Mouse (Mus musculus): ENCODE measurements around the gene Tfip11. TPM values are rescaled to one million over a fixed set of nuclear protein-coding genes. Genes with fewer than 3 reads are reported as not detected.
"Not testable (repeated sequence)": the region's sequence is repeated elsewhere in the genome, so short reads cannot be mapped to it uniquely, and the experiment has no call there.

Tfip11 gene
- polyA plus RNA-seq, 1 experiment from 2014 or later = 19.6 TPM

DNA sequence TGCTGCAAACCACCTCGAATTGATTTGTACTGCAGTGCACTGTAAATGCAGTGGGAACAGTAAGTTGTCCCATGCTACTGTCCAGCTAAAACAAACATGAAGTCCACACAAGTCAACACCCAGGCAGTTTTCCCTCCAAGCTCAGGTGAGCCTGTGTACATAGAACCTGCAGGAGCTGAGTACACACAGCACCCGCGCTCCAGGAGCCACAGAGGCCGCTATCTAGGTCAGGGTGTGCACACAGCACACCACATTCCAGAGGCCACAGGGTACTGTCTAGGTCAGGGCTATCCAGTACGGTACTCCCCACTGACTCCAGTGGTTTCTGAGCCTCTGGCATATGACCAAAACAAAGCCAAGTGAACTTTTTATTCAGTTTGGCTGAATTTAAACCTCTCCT is 23.8 kb upstream of the Tfip11 start:
- no peak for ATAC-seq (ENCODE audit: low read depth)
- no peaks in the 10 kb centered on the region for H3K9me3 ChIP-seq (ENCODE audit: control insufficient read depth, low read length)
- no peak overlapping the region for H3K4me2 ChIP-seq (ENCODE audit: low read depth, low read length)
- H3K27me3 ChIP-seq (ENCODE audit: control insufficient read depth, insufficient read depth, low read length) = no peaks in the 10 kb centered on the region
- 88% methylated on average over 5 of the region's 5 CpGs for WGBS
- H3K9ac ChIP-seq (replicated peaks; ENCODE audit: low read depth, low read length) = no peak overlapping the region
- no peak overlapping the region for H3K4me3 ChIP-seq (ENCODE audit: low read depth, low read length)
- no peaks in the 10 kb centered on the region for H3K36me3 ChIP-seq (ENCODE audit: control insufficient read depth, insufficient read depth, low read length)
- H3K27ac ChIP-seq (ENCODE audit: low read depth, low read length) = no peak overlapping the region
- H3K4me1 ChIP-seq (ENCODE audit: control insufficient read depth, insufficient read depth, low read length) = no peaks in the 10 kb centered on the region

DNA sequence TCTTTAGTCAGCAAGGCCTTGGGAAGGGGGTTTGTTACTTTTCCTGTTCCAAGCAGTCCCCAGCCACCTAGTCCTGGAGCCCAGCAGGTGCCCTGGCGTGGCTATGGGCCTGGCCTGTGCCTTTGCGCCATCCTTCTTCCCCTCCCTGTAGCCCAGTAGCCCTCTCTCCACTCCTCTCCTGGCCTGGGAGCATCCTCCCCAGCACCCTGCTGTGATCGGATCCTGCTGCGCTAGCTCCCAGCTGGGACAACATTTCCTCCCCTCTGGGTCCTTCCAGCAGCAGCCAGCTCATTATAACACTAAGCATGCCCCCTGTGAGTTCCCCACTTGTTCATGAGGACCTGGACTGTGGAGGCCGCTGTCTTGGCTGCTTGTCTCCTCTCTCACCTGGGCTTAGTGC is 20.3 kb upstream of the Tfip11 start:
- no peaks in the 10 kb centered on the region for H3K27me3 ChIP-seq (ENCODE audit: control insufficient read depth, insufficient read depth, low read length)
- WGBS = 67% methylated on average over 5 of the region's 5 CpGs
- no peaks in the 10 kb centered on the region for H3K9me3 ChIP-seq (ENCODE audit: control insufficient read depth, low read length)
- H3K4me1 ChIP-seq (ENCODE audit: control insufficient read depth, insufficient read depth, low read length) = no peaks in the 10 kb centered on the region
- H3K9ac ChIP-seq (replicated peaks; ENCODE audit: low read depth, low read length) = no peak overlapping the region
- H3K4me3 ChIP-seq (ENCODE audit: low read depth, low read length) = no peak overlapping the region
- no peak for ATAC-seq (ENCODE audit: low read depth)
- no peak overlapping the region for H3K27ac ChIP-seq (ENCODE audit: low read depth, low read length)
- H3K4me2 ChIP-seq (ENCODE audit: low read depth, low read length) = no peak overlapping the region
- peaks cover 4% of the 10 kb centered on the region; the same call in 1 of the 2 replicates for H3K36me3 ChIP-seq (ENCODE audit: control insufficient read depth, insufficient read depth, low read length)

GRCm38 (mm10) chr5:112313222-112313885 is 12.8 kb upstream of the Tfip11 start:
- Histone ChIP-seq H3K27ac (ENCODE audit: low read depth, low read length) (no peak overlapping the region), H3K4me3 (ENCODE audit: low read depth, low read length) (no peak overlapping the region), H3K4me2 (ENCODE audit: low read depth, low read length) (no peak overlapping the region), H3K9ac (replicated peaks; ENCODE audit: low read depth, low read length) (no peak overlapping the region), H3K27me3 (ENCODE audit: control insufficient read depth, insufficient read depth, low read length) (no peaks in the 10 kb centered on the region), H3K9me3 (ENCODE audit: control insufficient read depth, low read length) (no peaks in the 10 kb centered on the region), H3K36me3 (ENCODE audit: control insufficient read depth, insufficient read depth, low read length) (peaks cover 9% of the 10 kb centered on the region), H3K4me1 (ENCODE audit: control insufficient read depth, insufficient read depth, low read length) (no peaks in the 10 kb centered on the region)
- WGBS = 63% methylated on average over 11 of the region's 11 CpGs
- ATAC-seq (ENCODE audit: low read depth) = no peak

- Histone ChIP-seq H3K4me2 (ENCODE audit: low read depth, low read length) (no peak overlapping the region), H3K9me3 (ENCODE audit: control insufficient read depth, low read length) (no peaks in the 10 kb centered on the region), H3K27ac (ENCODE audit: low read depth, low read length) (no peak overlapping the region), H3K36me3 (ENCODE audit: control insufficient read depth, insufficient read depth, low read length) (peaks cover 5% of the 10 kb centered on the region), H3K27me3 (ENCODE audit: control insufficient read depth, insufficient read depth, low read length) (no peaks in the 10 kb centered on the region), H3K4me1 (ENCODE audit: control insufficient read depth, insufficient read depth, low read length) (no peaks in the 10 kb centered on the region), H3K9ac (replicated peaks; ENCODE audit: low read depth, low read length) (no peak overlapping the region), H3K4me3 (ENCODE audit: low read depth, low read length) (no peak overlapping the region)
- ATAC-seq (ENCODE audit: low read depth) = no peak
- WGBS = 83% methylated on average over 5 of the region's 5 CpGs
These were observed 9.7 kb upstream of the Tfip11 start for GRCm38 (mm10) chr5:112316468-112316867.

- Histone ChIP-seq H3K4me3 (ENCODE audit: low read depth, low read length) (no peak overlapping the region), H3K4me1 (ENCODE audit: control insufficient read depth, insufficient read depth, low read length) (no peaks in the 10 kb centered on the region), H3K36me3 (ENCODE audit: control insufficient read depth, insufficient read depth, low read length) (peaks cover 5% of the 10 kb centered on the region), H3K27me3 (ENCODE audit: control insufficient read depth, insufficient read depth, low read length) (no peaks in the 10 kb centered on the region), H3K27ac (ENCODE audit: low read depth, low read length) (no peak overlapping the region), H3K9ac (replicated peaks; ENCODE audit: low read depth, low read length) (no peak overlapping the region), H3K9me3 (ENCODE audit: control insufficient read depth, low read length) (no peaks in the 10 kb centered on the region), H3K4me2 (ENCODE audit: low read depth, low read length) (no peak overlapping the region)
- ATAC-seq (ENCODE audit: low read depth) = no peak
- 71% methylated on average over 5 of the region's 5 CpGs for WGBS
These were observed 8.8 kb upstream of the Tfip11 start for GRCm38 (mm10) chr5:112317328-112317727.

- not testable (repeated sequence) for H3K4me2 ChIP-seq (ENCODE audit: low read depth, low read length); H3K4me1 ChIP-seq (ENCODE audit: control insufficient read depth, insufficient read depth, low read length); H3K9ac ChIP-seq (replicated peaks; ENCODE audit: low read depth, low read length); H3K9me3 ChIP-seq (ENCODE audit: control insufficient read depth, low read length); H3K27me3 ChIP-seq (ENCODE audit: control insufficient read depth, insufficient read depth, low read length); H3K36me3 ChIP-seq (ENCODE audit: control insufficient read depth, insufficient read depth, low read length); H3K27ac ChIP-seq (ENCODE audit: low read depth, low read length); H3K4me3 ChIP-seq (ENCODE audit: low read depth, low read length); ATAC-seq (ENCODE audit: low read depth)
- 60% methylated on average over 2 of the region's 2 CpGs for WGBS
These were observed 6.8 kb upstream of the Tfip11 start for GRCm38 (mm10) chr5:112319343-112319742.

- ATAC-seq (ENCODE audit: low read depth) = no peak
- Histone ChIP-seq H3K9me3 (ENCODE audit: control insufficient read depth, low read length) (no peaks in the 10 kb centered on the region), H3K36me3 (ENCODE audit: control insufficient read depth, insufficient read depth, low read length) (peaks cover 2% of the 10 kb centered on the region), H3K27me3 (ENCODE audit: control insufficient read depth, insufficient read depth, low read length) (no peaks in the 10 kb centered on the region), H3K27ac (ENCODE audit: low read depth, low read length) (no peak overlapping the region), H3K4me2 (ENCODE audit: low read depth, low read length) (no peak overlapping the region), H3K4me3 (ENCODE audit: low read depth, low read length) (no peak overlapping the region), H3K9ac (replicated peaks; ENCODE audit: low read depth, low read length) (no peak overlapping the region), H3K4me1 (ENCODE audit: control insufficient read depth, insufficient read depth, low read length) (peaks cover 5% of the 10 kb centered on the region; the same call in 1 of the 2 replicates)
- 83% methylated on average over 5 of the region's 5 CpGs for WGBS
These were observed 5.8 kb upstream of the Tfip11 start for GRCm38 (mm10) chr5:112320379-112320778.

DNA sequence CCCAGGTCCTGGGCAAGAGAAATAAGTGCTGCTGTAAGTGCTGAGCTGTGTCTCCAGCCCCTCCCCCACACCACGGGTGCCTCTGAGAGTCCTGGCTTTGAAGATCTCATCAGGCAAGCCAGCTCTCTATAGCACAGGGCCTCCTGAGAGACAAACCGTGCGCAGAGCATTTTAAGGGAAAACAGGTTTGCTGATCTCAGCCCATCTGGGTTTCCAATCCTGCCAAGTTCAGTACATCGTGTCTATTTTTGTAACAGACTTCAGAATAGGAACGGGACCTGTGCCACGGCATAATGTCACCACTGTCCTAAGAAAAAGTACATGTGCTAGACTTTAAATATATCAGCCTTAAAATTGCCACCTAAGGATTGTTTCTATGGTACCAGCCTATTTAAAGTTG is 5.2 kb upstream of the Tfip11 start:
- WGBS = 77% methylated on average over 6 of the region's 6 CpGs
- H3K4me2 ChIP-seq (ENCODE audit: low read depth, low read length) = no peak overlapping the region
- H3K9me3 ChIP-seq (ENCODE audit: control insufficient read depth, low read length) = no peaks in the 10 kb centered on the region
- no peaks in the 10 kb centered on the region; the same call in 1 of the 2 replicates for H3K36me3 ChIP-seq (ENCODE audit: control insufficient read depth, insufficient read depth, low read length)
- no peak overlapping the region for H3K27ac ChIP-seq (ENCODE audit: low read depth, low read length)
- H3K4me1 ChIP-seq (ENCODE audit: control insufficient read depth, insufficient read depth, low read length) = peaks cover 9% of the 10 kb centered on the region; the same call in 1 of the 2 replicates
- no peak for ATAC-seq (ENCODE audit: low read depth)
- H3K4me3 ChIP-seq (ENCODE audit: low read depth, low read length) = no peak overlapping the region
- H3K27me3 ChIP-seq (ENCODE audit: control insufficient read depth, insufficient read depth, low read length) = no peaks in the 10 kb centered on the region
- H3K9ac ChIP-seq (replicated peaks; ENCODE audit: low read depth, low read length) = no peak overlapping the region

DNA sequence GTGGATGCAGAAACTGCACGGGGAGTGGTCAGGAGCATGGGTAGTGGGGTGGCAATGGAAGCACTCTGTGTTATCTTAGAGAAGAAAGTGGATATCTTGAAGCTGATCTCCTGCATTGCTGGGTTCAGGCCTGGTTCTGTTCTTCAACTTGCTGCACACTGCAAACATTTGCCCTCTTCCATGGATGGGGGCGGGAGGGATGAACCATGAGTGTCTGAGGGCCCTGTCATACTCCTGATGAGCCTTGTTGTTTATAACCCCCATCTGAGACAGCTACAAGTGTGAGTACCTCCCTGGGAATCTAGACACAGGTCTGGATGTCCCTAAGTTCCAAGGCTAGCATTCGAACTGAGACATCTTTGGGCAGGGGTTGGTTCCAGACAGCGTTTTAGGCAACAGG is 4.8 kb upstream of the Tfip11 start:
- Histone ChIP-seq H3K4me3 (ENCODE audit: low read depth, low read length) (no peak overlapping the region), H3K4me2 (ENCODE audit: low read depth, low read length) (no peak overlapping the region), H3K27ac (ENCODE audit: low read depth, low read length) (no peak overlapping the region), H3K36me3 (ENCODE audit: control insufficient read depth, insufficient read depth, low read length) (no peaks in the 10 kb centered on the region; the same call in 1 of the 2 replicates), H3K27me3 (ENCODE audit: control insufficient read depth, insufficient read depth, low read length) (no peaks in the 10 kb centered on the region), H3K4me1 (ENCODE audit: control insufficient read depth, insufficient read depth, low read length) (peaks cover 9% of the 10 kb centered on the region; the same call in 1 of the 2 replicates), H3K9ac (replicated peaks; ENCODE audit: low read depth, low read length) (no peak overlapping the region), H3K9me3 (ENCODE audit: control insufficient read depth, low read length) (no peaks in the 10 kb centered on the region)
- WGBS = 85% methylated on average over 4 of the region's 4 CpGs
- ATAC-seq (ENCODE audit: low read depth) = no peak
